Mouse (Mus musculus) neural tube, embryonic 10.5 days (tissue): ENCODE results near the gene Prkce.

Source experiments
- DNase-seq: peaks from one replicate; pipeline ENCODE4 v3.0.0-alpha.2; 2017; ENCODE audit warnings: low spot score; ENCODE audit errors: extremely low spot score

Gene Prkce

DNA sequence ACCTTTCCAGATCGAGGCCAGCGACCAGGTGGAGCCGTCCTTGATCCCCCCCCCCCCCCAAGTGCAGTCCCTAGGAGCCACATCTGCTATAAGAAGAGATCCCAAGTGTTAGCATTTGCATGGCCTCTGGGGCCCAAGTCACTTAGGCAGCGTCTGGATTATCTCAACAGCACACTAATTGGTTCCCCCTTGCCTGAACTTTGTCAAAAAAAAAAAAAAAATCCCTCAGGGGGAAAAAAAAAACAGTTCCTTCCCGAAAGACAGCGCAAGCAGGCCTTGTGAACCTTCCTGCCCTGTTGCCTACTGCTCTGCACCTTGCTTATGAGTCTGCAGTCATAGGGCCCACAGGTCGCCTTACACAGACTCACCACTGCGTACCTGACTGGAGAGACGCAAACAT is 7.9 kb downstream of the Prkce start:
- no peak for DNase-seq

DNA sequence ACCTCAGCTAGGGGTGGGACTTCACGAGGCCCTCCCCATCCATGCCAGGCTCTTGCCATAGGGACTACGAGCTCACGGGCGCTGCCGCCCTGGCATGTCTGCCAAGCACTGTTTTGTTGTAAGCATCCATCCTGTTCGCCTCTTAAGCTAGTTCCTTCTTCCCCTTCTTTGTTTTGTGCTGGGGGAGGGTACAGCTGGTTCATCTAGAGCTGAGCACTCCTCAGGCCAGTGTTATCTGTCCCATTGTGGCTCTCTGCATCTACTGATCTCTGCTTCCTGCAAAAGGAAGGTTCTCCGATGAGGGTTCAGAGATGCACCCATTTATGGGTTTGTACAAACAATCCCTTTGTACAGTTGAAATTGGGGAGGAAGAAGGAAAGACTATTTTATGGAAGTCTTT is 9.1 kb downstream of the Prkce start:
- no peak for DNase-seq

DNA sequence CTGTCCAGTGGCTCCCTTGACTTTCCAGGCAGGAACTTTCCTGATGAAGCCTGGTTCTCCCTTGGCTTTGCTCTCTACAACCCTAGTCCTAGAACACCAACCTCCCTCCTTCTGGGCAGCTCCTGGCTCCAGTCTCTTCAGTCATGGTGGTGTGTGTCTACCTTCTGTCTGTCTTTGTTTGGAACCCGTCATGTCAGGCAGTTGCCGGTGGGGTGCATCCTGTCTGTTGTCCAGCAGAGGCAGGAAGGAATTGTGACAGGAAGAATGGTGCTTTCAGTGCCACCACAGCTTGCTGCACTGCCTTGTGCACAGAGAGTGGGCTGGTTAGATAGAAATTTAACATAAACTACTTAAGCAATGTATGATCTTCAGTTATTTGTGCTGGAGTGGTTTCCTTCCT is 16.2 kb downstream of the Prkce start:
- no peak for DNase-seq

DNA sequence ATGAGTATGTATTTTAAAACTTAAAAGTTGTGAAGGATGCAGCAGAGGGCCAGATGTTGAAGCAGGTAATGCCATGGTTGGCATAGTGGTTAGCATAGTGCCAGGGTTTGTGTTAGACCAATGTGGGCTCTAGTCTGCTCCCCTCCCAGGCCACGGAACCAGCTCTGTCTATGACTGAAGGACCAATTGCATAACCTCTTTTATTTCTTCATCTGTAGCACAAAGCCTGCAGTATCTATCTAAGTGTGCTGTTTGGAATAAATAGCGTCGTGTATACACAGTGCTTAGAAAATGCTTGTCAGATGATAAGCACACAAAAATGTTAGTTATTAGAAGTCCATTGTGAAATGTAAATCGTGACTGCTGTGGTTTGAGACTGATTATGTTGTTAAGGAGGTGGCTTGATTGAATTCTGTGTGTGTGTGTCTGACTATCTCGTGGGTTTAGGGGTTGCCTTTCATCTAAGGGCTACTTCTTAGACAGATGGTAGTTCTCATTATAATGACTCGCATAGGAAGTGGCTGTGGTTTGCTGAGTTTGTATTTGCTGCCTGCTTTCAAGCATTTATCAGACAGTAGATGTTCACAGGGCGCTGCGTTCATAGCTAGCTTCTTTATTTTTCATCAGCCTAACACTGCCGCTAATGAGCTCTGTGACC is 17.1 kb downstream of the Prkce start:
- no peak for DNase-seq

DNA sequence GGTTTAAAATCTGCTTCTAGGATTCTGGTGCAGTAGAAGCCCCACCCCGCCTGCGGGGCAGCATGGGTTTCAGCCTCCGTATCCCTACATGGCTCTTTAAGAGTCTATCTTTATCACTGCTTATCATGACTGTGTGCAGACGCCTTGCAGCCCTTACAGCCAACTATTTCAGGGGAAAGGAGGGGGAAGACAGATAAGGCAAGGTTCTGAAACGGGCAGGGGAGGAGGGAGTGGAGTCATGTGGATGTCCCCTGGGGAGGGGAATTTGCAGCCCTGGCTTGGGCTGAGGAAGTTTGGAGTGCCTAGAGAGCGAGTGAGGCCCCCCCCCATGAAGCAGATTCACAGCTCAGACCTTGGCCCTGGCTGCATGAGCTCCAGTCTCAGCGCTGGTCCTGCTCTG is 18.0 kb downstream of the Prkce start:
- DNase-seq, result no peak

DNA sequence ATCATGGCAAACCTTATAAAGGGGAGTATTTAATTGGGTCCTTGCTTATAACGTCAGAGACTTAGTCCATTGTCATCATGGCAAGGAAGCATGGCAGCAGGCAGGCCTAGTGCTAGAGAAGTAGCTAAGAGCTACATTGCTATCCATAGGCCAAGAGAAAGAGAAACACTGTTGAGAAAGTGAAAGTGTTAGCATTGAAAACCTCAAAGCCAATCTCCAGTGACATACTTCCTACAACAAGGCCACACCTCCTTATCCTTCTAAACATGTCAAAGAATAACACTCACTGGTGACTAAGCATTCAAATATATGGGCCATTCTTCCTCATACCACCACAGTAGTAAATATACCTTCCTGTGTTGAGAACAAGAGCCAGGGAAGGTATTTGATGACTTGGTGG is 20.2 kb downstream of the Prkce start:
- no peak for DNase-seq

DNA sequence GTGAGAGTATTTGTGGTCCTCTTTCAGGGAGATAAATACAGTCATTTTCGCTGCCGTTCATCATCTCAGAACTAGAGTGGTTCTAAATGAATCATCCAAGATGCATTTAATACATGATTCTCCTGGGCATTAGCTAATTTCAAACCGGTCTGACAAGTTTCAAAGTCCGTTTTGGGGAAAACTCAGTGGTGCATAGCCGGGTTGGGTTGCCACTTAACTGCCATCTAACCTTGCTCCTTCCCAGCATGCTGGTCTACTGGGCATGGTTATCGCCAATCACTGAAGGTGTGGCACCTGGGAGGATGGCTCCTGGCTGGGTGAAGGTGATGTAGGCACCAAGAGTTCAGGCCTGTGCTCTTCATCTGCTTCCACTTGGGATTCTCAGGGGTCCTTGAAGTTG is 26.4 kb downstream of the Prkce start:
- DNase-seq, result no peak

DNA sequence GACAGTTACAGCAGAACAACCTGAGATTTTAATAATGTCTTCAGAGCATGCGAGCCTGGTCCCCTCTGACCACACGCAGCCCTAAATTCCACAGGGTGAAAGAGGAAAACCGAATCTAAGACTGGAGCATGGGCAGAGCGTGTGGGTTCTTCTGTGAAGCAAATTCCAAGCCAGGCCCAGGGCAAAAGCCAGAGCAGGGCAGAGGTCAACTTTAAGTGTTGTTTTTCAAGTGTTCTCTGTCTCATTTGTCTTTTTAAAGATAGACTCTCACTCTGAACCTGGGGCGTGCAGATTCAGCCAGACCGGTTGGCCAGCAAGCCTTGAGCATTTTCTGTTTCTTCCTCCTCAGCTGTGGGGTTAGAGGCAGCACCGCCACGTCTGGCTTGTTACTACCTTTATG is 27.3 kb downstream of the Prkce start:
- DNase-seq, result no peak

DNA sequence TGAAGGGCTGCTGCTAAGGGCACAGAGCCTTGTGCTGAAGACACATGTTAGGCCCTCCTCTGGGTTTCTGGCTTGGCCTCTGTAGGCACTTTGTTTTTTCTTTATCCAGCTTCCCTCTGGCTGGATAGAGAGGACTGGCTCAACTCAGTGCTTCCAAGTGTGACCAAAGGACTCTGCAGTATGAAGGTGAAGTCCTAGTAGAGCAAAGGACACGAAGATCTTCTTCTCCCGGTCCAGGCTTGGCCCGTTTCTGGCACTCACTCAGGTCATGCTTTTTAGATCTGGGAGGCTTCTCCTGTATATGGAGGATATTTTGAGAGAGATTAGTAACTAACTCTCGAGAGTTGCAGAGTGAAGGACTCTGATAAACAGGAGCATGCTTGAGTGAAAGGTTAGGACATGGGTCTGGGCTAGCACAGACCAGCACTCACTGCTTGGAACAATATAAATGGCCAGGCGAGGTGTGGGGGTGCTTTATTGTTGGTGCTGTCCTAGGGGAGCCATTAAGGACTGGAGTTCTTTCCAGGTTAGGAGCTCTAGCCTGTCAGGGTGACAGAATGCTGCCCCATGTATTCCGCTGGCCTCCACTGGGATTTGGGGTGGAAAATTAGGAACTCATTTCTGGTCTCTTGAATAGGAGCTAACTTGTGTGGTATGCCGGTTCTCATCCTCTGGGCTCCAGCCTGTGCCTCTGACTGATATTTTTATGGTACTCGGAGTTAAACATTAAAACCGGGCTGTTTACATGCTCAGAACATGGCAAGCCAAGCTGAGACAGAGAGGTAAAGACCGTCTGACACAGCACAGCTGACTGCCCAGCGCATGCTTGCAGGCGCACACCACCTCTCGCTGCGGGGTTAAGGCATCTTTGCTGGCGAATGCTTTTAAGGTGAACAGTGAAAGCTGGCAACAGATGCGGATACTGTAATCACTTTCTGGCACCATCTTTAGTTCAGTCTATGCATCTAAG is 31.2 kb downstream of the Prkce start:
- DNase-seq, result no peak

DNA sequence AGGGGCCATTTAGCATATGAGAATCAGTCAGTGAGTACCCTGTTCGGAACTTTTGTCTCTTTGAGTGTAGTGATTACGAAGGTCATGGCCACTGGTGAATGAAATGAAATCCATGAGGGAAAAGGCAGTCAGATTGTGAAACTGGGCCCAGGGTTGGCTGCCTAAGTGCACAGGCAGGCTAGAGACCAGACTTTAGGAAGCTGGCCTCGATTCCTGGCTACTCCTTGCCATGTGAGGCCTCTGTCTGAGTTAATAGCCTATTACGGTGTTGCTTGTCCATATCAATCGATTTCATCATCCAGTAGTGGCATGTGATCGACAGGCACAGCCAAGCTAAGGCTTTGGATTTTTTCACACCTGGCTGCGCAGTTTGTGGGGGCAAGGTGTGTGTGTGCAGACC is 34.4 kb downstream of the Prkce start:
- no peak for DNase-seq

DNA sequence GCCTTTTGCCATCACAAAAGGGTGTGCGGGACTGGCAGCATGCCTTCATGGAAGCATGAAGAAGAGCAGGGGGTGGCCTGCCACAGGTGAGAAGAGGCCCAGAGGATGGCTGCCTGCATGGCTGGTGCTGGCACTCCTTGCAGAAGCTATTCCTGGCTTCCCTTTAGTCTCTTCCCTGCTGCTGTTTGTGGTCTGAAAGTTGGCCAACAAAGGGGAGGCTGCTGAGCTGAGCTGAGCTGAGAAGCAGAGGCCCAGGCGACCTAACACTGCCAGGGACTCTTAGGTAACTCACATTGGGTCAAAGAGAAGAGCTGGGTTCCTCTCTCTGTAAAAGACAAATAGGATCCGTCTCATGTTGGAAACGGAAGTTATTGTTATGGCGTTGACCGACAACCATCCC is 35.4 kb downstream of the Prkce start:
- no peak for DNase-seq

DNA sequence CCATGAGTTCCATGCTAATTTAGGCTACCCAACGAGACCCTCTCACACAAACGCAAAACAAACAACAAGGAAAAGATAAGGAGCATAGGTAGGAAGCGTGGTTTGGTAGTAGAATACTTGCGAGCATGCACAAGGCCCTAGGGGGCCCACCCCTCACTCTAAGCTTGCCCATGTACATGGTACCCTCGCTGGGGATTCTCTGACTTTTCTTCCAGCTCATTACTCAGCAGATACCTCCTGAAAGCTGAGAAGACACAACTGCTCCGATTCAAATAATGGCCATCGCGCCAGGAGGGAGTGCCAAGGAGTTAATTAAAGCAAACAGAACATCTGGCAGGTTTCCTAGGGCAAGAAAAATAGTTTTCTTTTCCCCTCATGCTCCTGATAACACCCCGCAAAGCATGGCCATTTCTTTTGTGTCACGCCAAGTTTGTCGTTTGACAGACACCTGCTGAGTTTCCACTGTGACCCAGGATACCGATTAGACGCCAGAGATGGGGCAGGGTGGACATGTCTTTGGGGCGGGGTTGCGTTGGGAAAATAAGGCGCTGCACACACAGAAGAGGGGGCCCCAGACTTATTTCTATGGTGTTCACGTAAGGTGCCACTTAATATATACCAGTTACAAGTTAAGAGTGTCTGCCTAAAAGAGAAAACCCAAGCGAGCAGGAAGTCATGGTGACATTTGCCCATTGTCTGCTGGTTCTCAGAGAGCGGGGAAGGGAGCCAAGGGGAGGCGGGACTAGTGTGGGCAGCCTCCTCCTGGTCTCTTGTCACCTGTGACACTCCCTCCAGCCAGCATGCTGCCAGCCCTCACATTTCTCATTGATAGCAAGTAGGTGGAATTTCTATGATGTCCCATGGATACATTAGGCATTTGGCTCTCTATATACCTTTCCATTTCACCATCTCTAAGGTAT is 36.2 kb downstream of the Prkce start:
- no peak for DNase-seq

DNA sequence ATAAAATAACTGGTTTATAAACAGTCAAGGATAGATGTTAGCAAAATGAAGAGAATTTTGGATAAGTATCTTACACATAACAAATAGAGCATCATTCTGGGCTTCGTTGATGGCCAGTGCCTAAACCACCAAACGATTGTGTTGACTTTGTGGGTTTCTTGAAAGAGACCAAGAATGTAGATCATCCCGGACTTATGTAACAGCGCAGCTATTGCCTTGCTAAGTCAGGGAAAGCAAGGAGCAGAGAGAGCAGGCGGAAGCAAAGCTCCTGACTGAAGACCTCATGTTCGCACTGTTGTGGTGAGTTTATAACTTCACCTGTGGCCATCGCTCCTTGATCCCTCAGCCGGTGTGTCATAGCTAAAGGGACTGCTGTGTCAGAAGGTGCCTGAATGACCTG is 38.7 kb downstream of the Prkce start:
- no peak for DNase-seq

DNA sequence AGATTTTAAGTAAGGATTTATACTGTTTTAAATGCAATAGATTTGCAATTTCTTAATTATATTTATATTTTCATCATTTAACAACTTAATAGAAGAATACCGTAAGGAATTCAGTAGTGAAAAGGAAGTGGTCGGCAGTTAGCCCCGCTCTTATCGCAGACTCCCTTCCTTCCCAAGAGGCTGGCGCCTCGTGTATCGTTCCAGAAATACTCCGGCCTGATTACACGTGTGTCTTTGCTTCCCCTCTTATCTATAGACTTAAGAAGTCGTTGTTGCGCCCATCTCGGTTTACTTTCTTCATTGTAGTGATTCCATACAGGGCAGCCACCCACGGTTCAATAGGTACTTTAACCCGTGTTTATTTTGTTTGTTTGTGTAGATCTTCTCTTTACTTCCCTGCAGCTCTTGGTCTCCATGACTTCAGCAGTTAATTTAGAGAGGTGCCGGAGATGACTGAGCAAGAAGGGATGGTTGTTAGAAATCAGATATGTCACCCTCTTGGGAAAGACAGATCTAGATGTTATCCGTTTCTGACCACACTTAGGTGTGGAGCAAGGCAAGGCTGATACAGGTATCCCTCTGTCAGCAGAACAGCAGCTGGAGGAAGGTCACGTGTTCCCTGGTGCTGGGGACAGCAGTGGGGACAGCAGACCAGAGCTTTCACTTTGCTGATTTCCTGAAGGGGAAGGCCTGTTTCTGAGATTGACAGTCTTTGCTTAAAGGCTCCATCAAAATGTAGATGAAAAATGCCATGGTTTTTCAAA is 40.7 kb downstream of the Prkce start:
- no peak for DNase-seq

DNA sequence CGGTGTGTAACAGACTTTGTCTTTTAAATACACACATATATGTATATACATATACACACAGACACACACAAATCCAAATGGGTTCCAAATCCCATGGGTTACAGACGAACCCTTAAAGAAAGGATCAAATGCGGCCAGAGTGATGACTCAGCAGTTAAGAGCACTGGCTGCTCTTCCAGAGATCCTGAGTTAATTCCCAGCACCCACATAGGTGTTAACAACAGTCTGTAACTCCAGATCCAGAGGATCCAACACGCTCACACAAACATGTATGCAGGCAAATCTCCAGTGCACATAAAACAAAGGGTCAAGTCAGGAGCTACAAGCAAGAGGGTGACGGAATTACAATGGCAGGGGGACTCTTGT is 41.2 kb downstream of the Prkce start:
- no peak for DNase-seq

DNA sequence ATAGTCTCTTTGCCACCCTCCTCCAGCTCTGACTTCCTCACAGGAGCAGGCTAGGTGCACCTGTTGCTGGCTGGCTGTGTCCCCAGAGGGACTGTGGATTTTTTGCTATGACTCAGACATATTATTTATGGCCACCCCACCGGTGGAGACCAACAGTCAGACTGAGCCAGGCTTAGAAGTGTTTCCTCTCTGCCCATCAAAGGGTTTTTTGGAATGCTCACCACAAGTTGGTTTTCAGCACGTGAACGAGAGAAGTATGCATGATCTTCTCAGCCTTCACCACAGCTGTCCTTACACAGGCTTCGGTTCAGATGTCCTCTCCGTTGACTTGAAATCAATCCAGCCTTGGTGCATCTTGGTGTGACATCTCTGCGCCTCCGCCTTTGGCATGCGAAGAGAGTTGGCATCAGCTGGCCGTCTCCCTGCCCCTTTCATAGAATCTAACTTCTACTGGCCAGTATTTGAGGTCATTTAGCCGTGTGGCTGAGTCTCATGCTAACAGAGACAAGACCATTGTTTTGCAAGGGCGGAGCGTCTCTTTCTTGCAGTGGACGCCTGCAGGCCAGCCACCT is 42.2 kb downstream of the Prkce start:
- no peak for DNase-seq

DNA sequence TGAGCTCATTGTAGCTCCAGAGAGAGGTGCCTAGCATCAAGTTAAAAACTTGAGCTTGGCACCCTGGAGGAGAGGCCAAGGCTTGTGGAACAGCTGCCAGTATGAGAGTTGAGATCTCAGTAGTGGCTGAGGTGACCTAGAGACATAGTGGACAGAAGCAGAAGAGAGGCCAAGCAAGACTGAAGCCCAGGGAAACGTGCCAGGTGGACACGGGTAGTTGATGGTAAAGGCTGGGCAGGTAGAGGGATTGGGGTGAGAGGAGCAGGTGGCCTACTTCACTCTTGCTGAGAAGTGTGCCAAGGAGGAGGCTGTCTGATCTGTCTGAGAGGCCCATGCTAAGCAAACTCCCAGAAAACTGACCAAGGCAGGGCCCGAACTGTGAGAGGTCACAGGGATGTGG is 44.6 kb downstream of the Prkce start:
- no peak for DNase-seq

DNA sequence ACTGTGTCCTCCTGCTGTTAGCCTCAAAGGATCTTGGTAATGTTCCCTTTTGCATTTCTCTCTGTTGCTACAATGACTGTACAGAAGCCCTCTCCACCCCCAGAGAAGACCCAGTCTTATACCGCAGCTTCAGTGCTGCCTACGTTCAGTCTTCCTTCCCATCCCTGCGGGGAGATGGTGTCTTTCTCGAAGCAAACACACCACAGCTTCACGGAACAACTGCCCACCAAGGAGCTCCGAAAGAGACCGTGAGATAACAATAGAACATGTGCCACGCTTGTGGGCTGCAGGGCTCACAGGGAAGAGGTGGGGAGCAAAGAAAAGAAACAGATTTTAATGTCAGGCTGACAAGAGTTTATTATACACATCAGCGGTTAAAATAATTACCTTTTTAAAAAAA is 46.7 kb downstream of the Prkce start:
- no peak for DNase-seq

DNA sequence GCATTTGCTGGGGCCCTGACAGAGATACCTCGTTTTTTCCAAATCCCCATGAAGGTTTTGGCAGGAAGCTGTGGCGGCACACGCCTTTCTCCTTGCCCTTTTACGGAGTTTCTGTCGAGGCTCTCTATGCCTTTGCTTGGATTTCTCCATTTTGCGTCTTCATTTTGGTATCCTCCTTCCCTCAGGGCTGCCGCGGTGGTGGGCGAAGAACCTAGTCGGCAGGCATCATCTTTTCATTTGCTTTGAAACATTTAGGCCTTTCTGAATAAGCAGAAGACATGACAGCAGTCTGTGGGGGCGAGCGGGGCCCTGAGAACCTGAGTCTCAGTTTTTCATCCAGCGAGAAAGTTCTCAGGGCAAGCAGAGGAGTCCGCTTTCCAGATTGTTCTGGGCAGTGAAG is 47.2 kb downstream of the Prkce start:
- no peak for DNase-seq

DNA sequence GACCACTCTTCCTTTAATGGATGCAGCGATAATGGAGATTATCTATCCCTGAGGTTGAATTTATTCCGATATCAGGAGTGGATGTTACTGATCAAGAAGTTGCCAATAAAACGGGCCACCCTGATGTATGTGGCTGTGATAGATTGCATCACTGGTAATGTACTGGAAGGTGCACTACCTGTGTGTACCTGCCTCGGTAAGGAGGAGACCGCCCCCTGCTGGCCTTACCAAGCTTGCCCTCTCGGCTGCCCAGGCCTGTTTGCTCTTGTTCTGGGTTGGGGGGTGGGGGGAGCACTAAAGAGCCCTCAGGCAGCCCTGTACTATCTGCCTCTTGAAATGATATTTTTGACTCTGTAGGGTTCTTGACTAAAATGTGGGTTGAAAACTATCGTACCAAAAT is 48.2 kb downstream of the Prkce start:
- DNase-seq, result no peak

DNA sequence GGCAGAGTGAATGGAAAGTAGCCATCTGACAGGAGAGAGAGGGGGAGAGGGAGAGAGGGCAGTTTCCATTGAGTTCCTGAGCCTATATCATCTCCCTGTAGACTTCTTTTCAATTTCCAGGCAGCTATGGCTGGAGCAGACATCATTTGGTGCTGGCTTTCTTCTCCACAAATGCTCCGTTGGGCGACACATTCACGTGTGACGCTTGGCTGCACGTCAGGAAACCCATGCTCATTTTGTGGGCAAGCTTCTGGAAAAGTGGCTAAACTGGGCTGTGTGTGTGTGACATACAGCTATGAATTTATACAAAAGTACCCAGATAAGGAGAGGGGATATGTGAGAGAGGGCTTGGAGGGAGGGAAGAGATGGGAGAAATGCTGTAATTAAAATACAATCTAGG is 49.9 kb downstream of the Prkce start:
- DNase-seq, result no peak
